Comparison of ENCODE assay signal across 21 mouse cellular contexts in the genomic region with DNA sequence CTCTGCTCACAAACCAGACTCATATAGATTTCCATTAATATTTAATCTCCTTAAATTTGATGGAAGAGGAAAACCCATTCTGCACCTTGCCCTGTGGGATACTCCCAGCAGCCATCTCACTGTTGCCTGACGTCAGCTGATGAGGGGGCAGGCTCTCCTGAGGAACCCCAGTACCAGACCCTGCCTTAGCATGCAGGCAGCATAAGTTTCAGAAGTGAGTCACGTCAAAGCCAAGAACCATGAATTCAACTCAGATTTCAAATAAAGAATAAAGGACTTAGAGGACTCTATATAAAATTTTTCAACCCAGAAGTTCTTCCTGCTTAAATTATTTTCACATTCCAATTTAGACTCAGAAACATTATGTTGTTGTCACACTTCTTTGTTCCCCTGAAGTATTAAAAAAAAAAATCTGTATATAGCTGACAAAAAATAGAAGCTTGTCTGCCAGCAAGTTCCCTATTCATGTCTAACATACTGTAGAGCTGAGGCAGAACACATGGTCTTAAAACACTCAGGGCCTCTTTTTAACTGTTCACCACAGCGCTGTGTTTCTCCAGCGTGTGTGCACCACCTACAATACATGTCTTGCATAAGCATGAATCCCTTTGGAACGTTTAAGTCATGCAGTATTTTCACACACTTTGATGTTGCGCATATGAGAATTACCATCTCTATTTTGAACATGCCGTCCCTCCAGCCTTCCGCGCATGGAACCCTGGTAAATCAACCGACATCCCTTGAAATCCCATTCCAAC.
A peak's percentile ranks its signal among the peaks of the same experiment; 100 is the strongest.
DNase-seq lines count a peak whose midpoint lies in the region; ATAC-seq and TF ChIP-seq lines count a peak whose summit lies in the region.
"Had no signal": no experiment of that assay in that cellular context is flagged by ENCODE, and none has a peak within 500 bp of the region (broad histone marks: within the 10 kb centered on the region; RNA-seq: fewer than 3 reads in every experiment).

No protein-coding gene starts in this region.

- H3K4me2 ChIP-seq in forebrain, postnatal 0 days (ENCODE audit: low read depth) = no peak overlapping the region
- H3K4me2 ChIP-seq in forebrain, embryonic 12.5 days = no peak overlapping the region
- no peak overlapping the region for H3K4me2 ChIP-seq in midbrain, embryonic 11.5 days
- H3K4me2 ChIP-seq: embryonic facial prominence, embryonic 12.5 days; heart, embryonic 13.5 days; hindbrain, embryonic 14.5 days; intestine, embryonic 15.5 days; midbrain, embryonic 15.5 days had no signal

- H3K4me3 ChIP-seq in forebrain, postnatal 0 days (ENCODE audit: low read depth, low read length) = no peak overlapping the region
- H3K4me3 ChIP-seq in forebrain, embryonic 12.5 days (replicated peaks) = no peak overlapping the region
- H3K4me3 ChIP-seq in cortical plate, adult 2 months (ENCODE audit: insufficient read depth, low read length) = no peak overlapping the region
- H3K4me3 ChIP-seq in midbrain, embryonic 11.5 days (ENCODE audit: low read depth, low read length) = no peak overlapping the region
- H3K4me3 ChIP-seq: embryonic facial prominence, embryonic 12.5 days; heart, embryonic 13.5 days; intestine, embryonic 15.5 days; midbrain, embryonic 15.5 days had no signal

- intact Hi-C loops in left cerebral cortex, postnatal 4 days (cut with DNase I) = loop anchor here (5.0 to 10.0 kb wide), 2 partner anchors 528 to 595 kb away; no protein-coding TSS in a partner anchor
- intact Hi-C loops in left cerebral cortex, postnatal 25 days (cut with DNase I) = loop anchor here (5.0 to 10.0 kb wide), 5 partner anchors 53 to 375 kb away; no protein-coding TSS in a partner anchor

- no peaks in the 10 kb centered on the region for H3K27me3 ChIP-seq in forebrain, postnatal 0 days (ENCODE audit: insufficient read depth, low read length)
- no peaks in the 10 kb centered on the region for H3K27me3 ChIP-seq in forebrain, embryonic 12.5 days
- no peaks in the 10 kb centered on the region for H3K27me3 ChIP-seq in midbrain, embryonic 11.5 days (ENCODE audit: control insufficient read depth, insufficient read depth, low read length)
- H3K27me3 ChIP-seq: embryonic facial prominence, embryonic 12.5 days; heart, embryonic 13.5 days; intestine, embryonic 15.5 days; midbrain, embryonic 15.5 days had no signal

- ATAC-seq in forebrain, postnatal 0 days = peak; percentile 96
- no peak for ATAC-seq in forebrain, embryonic 12.5 days (ENCODE audit: low FRiP score)
- no peak for ATAC-seq in midbrain, embryonic 11.5 days (ENCODE audit: low FRiP score)
- ATAC-seq: intestine, embryonic 15.5 days; midbrain, embryonic 15.5 days had no signal

- 0 out of 2 replicates have a peak, but pooled peaks cover 9% of the 10 kb centered on the region for H3K4me1 ChIP-seq in forebrain, postnatal 0 days (ENCODE audit: insufficient read depth)
- no peaks in the 10 kb centered on the region for H3K4me1 ChIP-seq in forebrain, embryonic 12.5 days
- H3K4me1 ChIP-seq in cortical plate, adult 2 months (ENCODE audit: control insufficient read depth, insufficient read depth, low read length) = peaks cover 3% of the 10 kb centered on the region; the same call in 1 of the 2 replicates
- H3K4me1 ChIP-seq in midbrain, embryonic 11.5 days (ENCODE audit: control insufficient read depth, insufficient read depth, low read length) = no peaks in the 10 kb centered on the region
- H3K4me1 ChIP-seq: embryonic facial prominence, embryonic 12.5 days; heart, embryonic 13.5 days; intestine, embryonic 15.5 days; midbrain, embryonic 15.5 days had no signal

- H3K27ac ChIP-seq in forebrain, postnatal 0 days (ENCODE audit: low read depth, low read length) = peak overlapping the region; percentile 15
- H3K27ac ChIP-seq in forebrain, embryonic 12.5 days = no peak overlapping the region
- peak overlapping the region; percentile 84 for H3K27ac ChIP-seq in cortical plate, adult 2 months (ENCODE audit: insufficient read depth, low read length)
- H3K27ac ChIP-seq in midbrain, embryonic 11.5 days (ENCODE audit: low read depth, low read length) = no peak overlapping the region
- H3K27ac ChIP-seq: embryonic facial prominence, embryonic 12.5 days; heart, embryonic 13.5 days; hindbrain, embryonic 14.5 days; intestine, embryonic 15.5 days; liver, embryonic 14.5 days; midbrain, embryonic 15.5 days had no signal

- H3K36me3 ChIP-seq in forebrain, postnatal 0 days (ENCODE audit: insufficient read depth) = no peaks in the 10 kb centered on the region
- no peaks in the 10 kb centered on the region for H3K36me3 ChIP-seq in forebrain, embryonic 12.5 days (replicated peaks)
- no peaks in the 10 kb centered on the region for H3K36me3 ChIP-seq in midbrain, embryonic 11.5 days (ENCODE audit: control insufficient read depth, insufficient read depth, low read length)
- H3K36me3 ChIP-seq: embryonic facial prominence, embryonic 12.5 days; heart, embryonic 13.5 days; intestine, embryonic 15.5 days; midbrain, embryonic 15.5 days had no signal

- no peak overlapping the region for H3K9ac ChIP-seq in forebrain, postnatal 0 days
- no peak overlapping the region for H3K9ac ChIP-seq in forebrain, embryonic 12.5 days
- no peak overlapping the region for H3K9ac ChIP-seq in midbrain, embryonic 11.5 days (ENCODE audit: low read length)
- H3K9ac ChIP-seq: embryonic facial prominence, embryonic 12.5 days; heart, embryonic 13.5 days; hindbrain, embryonic 14.5 days; intestine, embryonic 15.5 days; liver, embryonic 14.5 days; midbrain, embryonic 15.5 days had no signal

- DNase-seq in forebrain, postnatal 0 days = peak; percentile 74
- DNase-seq in left cerebral cortex, adult 11 months (ENCODE audit: low spot score) = peak; percentile 49
- no peak for DNase-seq in left cerebral cortex, postnatal 4 days
- peak; percentile 50 to 92 for DNase-seq in left cerebral cortex, postnatal 25 days (ENCODE audit: low spot score in 2 of 2)
- no peak for DNase-seq in adrenal gland, adult (ENCODE audit: inconsistent age in 2 of 2, low spot score in 1 of 2)
- no peak for DNase-seq in midbrain, embryonic 11.5 days (ENCODE audit: low spot score, missing footprints)
- DNase-seq: adrenal gland, postnatal 36 days; B cell, adult 2 months; cerebellum, adult 9-10 months; kidney, adult 9 months; kidney, postnatal 25 days; thymus, adult 18-20 months; thymus, postnatal 4 days had no signal

- 50% methylated on average over 10 of the region's 10 CpGs for WGBS in forebrain, postnatal 0 days
- WGBS in forebrain, embryonic 12.5 days = 87% methylated on average over 10 of the region's 10 CpGs
- WGBS in midbrain, embryonic 11.5 days = 85% methylated on average over 10 of the region's 10 CpGs

- H3K9me3 ChIP-seq in forebrain, postnatal 0 days (ENCODE audit: low read length) = no peaks in the 10 kb centered on the region
- no peaks in the 10 kb centered on the region for H3K9me3 ChIP-seq in forebrain, embryonic 12.5 days
- H3K9me3 ChIP-seq in midbrain, embryonic 11.5 days (ENCODE audit: control insufficient read depth, low read length) = no peaks in the 10 kb centered on the region
- H3K9me3 ChIP-seq: embryonic facial prominence, embryonic 12.5 days; heart, embryonic 13.5 days; intestine, embryonic 15.5 days; midbrain, embryonic 15.5 days had no signal

- TF ChIP-seq CTCF in forebrain, postnatal 0 days (IDR thresholded peaks at IDR 0.05; ENCODE audit: low read depth) = no peak
- TF ChIP-seq CTCF in cortical plate, adult 2 months (IDR thresholded peaks at IDR 0.05; ENCODE audit: extremely low read depth, insufficient read depth, low read length) = no peak

- no peak for TF ChIP-seq POLR2A in cortical plate, adult 2 months (IDR thresholded peaks at IDR 0.05; ENCODE audit: extremely low read depth, insufficient read depth, low read length)

Comparison
In these comparisons a context has a peak if more than half of its experiments do, and no peak if none do; other contexts are left out.
1. DNase-seq: peak in forebrain, postnatal 0 days (single experiment), left cerebral cortex, adult 11 months (single experiment) and left cerebral cortex, postnatal 25 days (2 of 2); none in left cerebral cortex, postnatal 4 days (single experiment), adrenal gland, adult (0 of 2) and midbrain, embryonic 11.5 days (single experiment).
2. H3K27ac ChIP-seq: peak in forebrain, postnatal 0 days (single experiment) and cortical plate, adult 2 months (single experiment); none in forebrain, embryonic 12.5 days (single experiment) and midbrain, embryonic 11.5 days (single experiment).